Mouse (Mus musculus): ENCODE data around the gene Btbd9. TPM values are rescaled to one million over a fixed set of nuclear protein-coding genes. Genes with fewer than 3 reads are reported as not detected.
A peak's percentile ranks its signal among the peaks of the same experiment; 100 is the strongest.

The Btbd9 gene
- polyA plus RNA-seq, 1 experiment from 2014 or later = 59.8 TPM

- WGBS = 85% methylated on average over 7 of the region's 7 CpGs
Measured at GRCm38 (mm10) chr17:30406002-30406401, 170.3 kb downstream of the Btbd9 start.

DNA sequence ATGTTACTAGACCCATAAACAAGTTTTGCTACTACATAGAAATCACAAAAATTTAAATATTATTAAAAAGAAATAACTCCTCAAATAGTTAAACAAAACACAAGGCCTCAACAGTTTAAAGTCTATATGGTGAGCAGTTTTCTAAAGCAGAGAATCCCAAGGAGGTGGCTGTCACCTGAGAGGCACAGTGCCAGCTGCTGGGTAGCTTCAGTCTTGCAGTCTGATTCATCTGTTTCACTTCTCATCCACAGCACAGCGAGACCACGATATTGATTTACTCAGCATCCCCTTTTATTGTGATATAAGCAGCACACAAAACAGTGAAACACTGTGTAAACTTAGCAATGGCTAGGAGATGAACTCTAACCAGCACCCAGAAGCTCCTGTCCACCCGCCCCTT is 173.4 kb downstream of the Btbd9 start:
- no peak overlapping the region for H3K27ac ChIP-seq
- H3K4me1 ChIP-seq = peaks cover 14% of the 10 kb centered on the region
- H3K27me3 ChIP-seq (ENCODE audit: insufficient read depth, poor library complexity, severe bottlenecking) = no peaks in the 10 kb centered on the region
- H3K36me3 ChIP-seq = peaks cover 4% of the 10 kb centered on the region; the same call in 1 of the 2 replicates
- 86% methylated on average over 3 of the region's 3 CpGs for WGBS
- H3K4me3 ChIP-seq = no peak overlapping the region
- H3K9me3 ChIP-seq = no peaks in the 10 kb centered on the region
- DNase-seq (ENCODE audit: low spot score) = peak; percentile 10

More at GRCm38 (mm10) chr17:30406002-30406401, 170.3 kb downstream of the Btbd9 start:
- DNase-seq (ENCODE audit: low spot score) = no peak
- no peak overlapping the region for H3K4me3 ChIP-seq
- H3K27me3 ChIP-seq (ENCODE audit: insufficient read depth, poor library complexity, severe bottlenecking) = no peaks in the 10 kb centered on the region
- peaks cover 4% of the 10 kb centered on the region; the same call in 1 of the 2 replicates for H3K36me3 ChIP-seq
- H3K27ac ChIP-seq = no peak overlapping the region
- H3K9me3 ChIP-seq = no peaks in the 10 kb centered on the region
- H3K4me1 ChIP-seq = peaks cover 17% of the 10 kb centered on the region

DNA sequence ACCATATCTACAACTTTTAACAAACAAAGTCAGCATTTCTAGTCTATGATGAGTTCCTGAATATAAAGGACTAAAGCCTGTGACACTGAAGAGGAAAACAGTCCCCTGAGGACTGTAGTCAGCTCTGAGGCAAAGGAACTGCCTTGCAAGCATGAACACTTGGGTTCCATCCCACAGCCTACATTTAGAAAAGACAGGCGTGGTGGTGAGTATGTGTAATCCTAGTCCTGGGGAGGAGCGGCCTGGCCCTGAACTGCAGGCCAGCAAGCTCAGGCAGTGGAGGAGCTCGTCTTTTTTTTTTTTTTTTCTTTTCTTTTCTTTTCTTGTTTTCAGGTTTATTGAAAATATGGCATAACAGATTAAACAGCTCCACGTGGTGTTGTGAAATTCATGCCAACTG is 181.0 kb downstream of the Btbd9 start:
- DNase-seq (ENCODE audit: low spot score) = no peak
- Histone ChIP-seq H3K9me3 (no peaks in the 10 kb centered on the region), H3K36me3 (peaks cover 3% of the 10 kb centered on the region; the same call in 1 of the 2 replicates), H3K27ac (no peak overlapping the region), H3K4me1 (no peaks in the 10 kb centered on the region), H3K4me3 (no peak overlapping the region), H3K27me3 (ENCODE audit: insufficient read depth, poor library complexity, severe bottlenecking) (no peaks in the 10 kb centered on the region)
- WGBS = 77% methylated on average over 4 of the region's 4 CpGs

- 84% methylated on average over 4 of the region's 4 CpGs for WGBS
Measured at GRCm38 (mm10) chr17:30392031-30392430, 184.3 kb downstream of the Btbd9 start.

DNA sequence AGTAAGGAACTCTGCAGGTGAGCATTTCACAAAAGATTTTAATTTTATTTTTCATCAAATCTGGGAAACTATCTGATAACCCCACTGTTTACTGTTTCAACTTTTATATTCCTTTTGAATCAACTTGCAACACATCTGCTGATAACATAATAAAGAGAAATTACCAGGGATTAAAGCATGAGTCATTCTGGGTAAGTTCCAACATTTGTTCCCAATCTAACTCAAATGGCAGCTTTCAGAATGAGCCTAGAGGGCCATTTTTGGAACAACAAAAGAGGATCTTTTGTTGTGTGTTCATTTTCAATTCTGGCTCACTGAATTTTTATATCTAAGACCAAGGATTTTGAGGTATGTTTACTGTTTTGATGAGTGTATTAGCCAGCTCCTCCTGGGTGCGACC is 185.1 kb downstream of the Btbd9 start:
- no peak for DNase-seq (ENCODE audit: low spot score)
- Histone ChIP-seq H3K27ac (no peak overlapping the region), H3K36me3 (no peaks in the 10 kb centered on the region), H3K4me3 (no peak overlapping the region), H3K4me1 (no peaks in the 10 kb centered on the region), H3K9me3 (no peaks in the 10 kb centered on the region), H3K27me3 (ENCODE audit: insufficient read depth, poor library complexity, severe bottlenecking) (no peaks in the 10 kb centered on the region)
- 92% methylated on average over 1 of the region's 1 CpGs for WGBS

More at GRCm38 (mm10) chr17:30392031-30392430, 184.3 kb downstream of the Btbd9 start:
- DNase-seq (ENCODE audit: low spot score) = no peak
- Histone ChIP-seq H3K9me3 (no peaks in the 10 kb centered on the region), H3K27ac (no peak overlapping the region), H3K4me1 (no peaks in the 10 kb centered on the region), H3K27me3 (ENCODE audit: insufficient read depth, poor library complexity, severe bottlenecking) (no peaks in the 10 kb centered on the region), H3K36me3 (no peaks in the 10 kb centered on the region), H3K4me3 (no peak overlapping the region)

DNA sequence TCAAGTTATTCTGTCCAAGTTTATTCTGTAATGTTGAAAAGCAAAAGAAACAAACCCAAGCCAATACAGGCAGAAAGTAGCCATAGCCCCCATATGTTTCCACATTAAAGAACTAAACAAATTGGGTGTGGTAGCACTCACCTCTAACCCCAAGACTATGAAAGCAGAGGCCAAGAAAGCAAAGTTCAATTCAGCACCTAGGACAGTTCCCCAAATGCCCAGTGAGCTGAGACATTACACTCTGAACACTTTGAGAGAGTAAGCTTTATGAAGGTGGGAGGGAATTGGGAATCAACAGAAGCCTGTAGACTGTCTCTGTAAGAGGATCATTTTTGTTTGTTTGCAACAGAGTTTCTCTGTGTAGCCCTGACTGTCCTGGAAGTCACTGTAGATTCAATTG is 186.6 kb downstream of the Btbd9 start:
- H3K27me3 ChIP-seq (ENCODE audit: insufficient read depth, poor library complexity, severe bottlenecking) = no peaks in the 10 kb centered on the region
- H3K9me3 ChIP-seq = no peaks in the 10 kb centered on the region
- no peak overlapping the region for H3K4me3 ChIP-seq
- DNase-seq (ENCODE audit: low spot score) = no peak
- no peak overlapping the region for H3K27ac ChIP-seq
- H3K36me3 ChIP-seq = no peaks in the 10 kb centered on the region
- H3K4me1 ChIP-seq = no peaks in the 10 kb centered on the region

DNA sequence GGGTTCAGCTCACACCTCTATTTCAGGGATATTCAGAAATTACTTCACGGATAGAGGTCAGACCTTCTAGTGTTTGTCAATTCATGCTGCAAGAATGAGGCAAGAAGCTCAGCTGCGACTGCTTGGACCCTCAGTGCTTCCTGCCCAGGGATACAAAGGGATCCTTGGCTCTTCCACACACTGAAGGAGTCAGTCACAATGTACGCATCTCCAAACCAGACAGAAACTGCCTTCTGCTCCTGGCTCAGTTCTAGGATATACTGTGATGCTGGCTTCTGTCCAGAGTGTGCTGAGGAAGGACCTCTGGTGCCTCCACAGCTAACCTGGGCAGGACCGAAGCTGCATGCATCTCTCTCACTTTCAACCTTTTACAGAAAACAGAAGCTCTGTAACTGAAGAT is 187.5 kb downstream of the Btbd9 start:
- WGBS = 84% methylated on average over 4 of the region's 4 CpGs

DNA sequence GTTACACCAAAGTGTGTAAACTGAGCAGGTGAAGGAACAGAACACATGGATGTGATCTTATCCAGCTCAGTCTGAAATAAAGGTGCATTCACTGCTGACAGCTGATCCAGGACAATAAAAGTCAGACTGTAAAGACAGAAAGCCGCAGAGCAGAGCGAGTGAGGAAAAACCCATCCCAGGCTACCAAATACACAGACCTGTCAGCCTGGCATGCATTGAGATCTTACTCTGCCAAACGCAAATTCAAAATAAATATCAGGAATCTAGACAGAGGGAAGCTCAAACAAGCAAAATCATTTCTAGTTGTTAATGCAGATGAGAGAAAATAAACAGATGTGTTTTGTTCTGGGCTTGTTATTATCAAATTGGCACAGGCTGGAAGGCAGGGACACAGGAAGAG is 187.9 kb downstream of the Btbd9 start:
- no peak for DNase-seq (ENCODE audit: low spot score)
- no peaks in the 10 kb centered on the region for H3K9me3 ChIP-seq
- no peaks in the 10 kb centered on the region for H3K4me1 ChIP-seq
- no peak overlapping the region for H3K4me3 ChIP-seq
- no peak overlapping the region for H3K27ac ChIP-seq
- H3K27me3 ChIP-seq (ENCODE audit: insufficient read depth, poor library complexity, severe bottlenecking) = no peaks in the 10 kb centered on the region
- no peaks in the 10 kb centered on the region for H3K36me3 ChIP-seq
- WGBS = 90% methylated on average over 3 of the region's 3 CpGs

More for the DNA sequence above, 187.5 kb downstream of the Btbd9 start:
- Histone ChIP-seq H3K27ac (no peak overlapping the region), H3K4me1 (no peaks in the 10 kb centered on the region), H3K27me3 (ENCODE audit: insufficient read depth, poor library complexity, severe bottlenecking) (no peaks in the 10 kb centered on the region), H3K9me3 (no peaks in the 10 kb centered on the region), H3K4me3 (no peak overlapping the region), H3K36me3 (no peaks in the 10 kb centered on the region)
- no peak for DNase-seq (ENCODE audit: low spot score)

GRCm38 (mm10) chr17:30386241-30386640 is 190.0 kb downstream of the Btbd9 start:
- H3K27me3 ChIP-seq (ENCODE audit: insufficient read depth, poor library complexity, severe bottlenecking) = no peaks in the 10 kb centered on the region
- DNase-seq (ENCODE audit: low spot score) = no peak
- H3K27ac ChIP-seq = no peak overlapping the region
- no peaks in the 10 kb centered on the region for H3K36me3 ChIP-seq
- no peaks in the 10 kb centered on the region for H3K9me3 ChIP-seq
- H3K4me1 ChIP-seq = no peaks in the 10 kb centered on the region
- 89% methylated on average over 9 of the region's 9 CpGs for WGBS
- no peak overlapping the region for H3K4me3 ChIP-seq

DNA sequence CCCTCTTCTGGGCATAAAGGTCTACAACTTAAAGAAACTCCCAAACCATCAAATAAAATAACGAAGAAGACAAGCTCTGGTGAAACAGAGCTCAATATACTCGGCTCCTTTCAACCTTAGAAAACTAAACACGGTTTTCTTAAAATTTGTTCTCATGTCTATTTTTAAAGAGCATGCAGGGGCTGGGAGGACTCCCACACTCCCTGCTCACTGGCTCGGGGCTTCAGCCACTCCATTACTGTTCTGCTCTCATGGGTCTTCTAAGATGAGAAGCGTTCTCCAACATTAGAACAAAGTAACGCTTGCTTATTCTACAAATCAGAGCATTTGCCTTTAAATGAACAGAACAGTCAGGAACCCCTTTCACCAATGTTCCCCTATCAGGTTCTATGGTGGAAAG is 192.6 kb downstream of the Btbd9 start:
- 84% methylated on average over 6 of the region's 6 CpGs for WGBS
- no peak for DNase-seq (ENCODE audit: low spot score)
- no peak overlapping the region for H3K27ac ChIP-seq
- no peaks in the 10 kb centered on the region for H3K36me3 ChIP-seq
- H3K4me1 ChIP-seq = no peaks in the 10 kb centered on the region
- no peaks in the 10 kb centered on the region for H3K27me3 ChIP-seq (ENCODE audit: insufficient read depth, poor library complexity, severe bottlenecking)
- no peaks in the 10 kb centered on the region for H3K9me3 ChIP-seq
- H3K4me3 ChIP-seq = no peak overlapping the region

- Histone ChIP-seq H3K4me3 (no peak overlapping the region), H3K36me3 (no peaks in the 10 kb centered on the region), H3K27me3 (ENCODE audit: insufficient read depth, poor library complexity, severe bottlenecking) (no peaks in the 10 kb centered on the region), H3K27ac (no peak overlapping the region), H3K4me1 (peaks cover 4% of the 10 kb centered on the region; the same call in 1 of the 2 replicates), H3K9me3 (no peaks in the 10 kb centered on the region)
- no peak for DNase-seq (ENCODE audit: low spot score)
- WGBS = 64% methylated on average over 5 of the region's 5 CpGs
Measured at GRCm38 (mm10) chr17:30378221-30379010, 197.9 kb downstream of the Btbd9 start.

DNA sequence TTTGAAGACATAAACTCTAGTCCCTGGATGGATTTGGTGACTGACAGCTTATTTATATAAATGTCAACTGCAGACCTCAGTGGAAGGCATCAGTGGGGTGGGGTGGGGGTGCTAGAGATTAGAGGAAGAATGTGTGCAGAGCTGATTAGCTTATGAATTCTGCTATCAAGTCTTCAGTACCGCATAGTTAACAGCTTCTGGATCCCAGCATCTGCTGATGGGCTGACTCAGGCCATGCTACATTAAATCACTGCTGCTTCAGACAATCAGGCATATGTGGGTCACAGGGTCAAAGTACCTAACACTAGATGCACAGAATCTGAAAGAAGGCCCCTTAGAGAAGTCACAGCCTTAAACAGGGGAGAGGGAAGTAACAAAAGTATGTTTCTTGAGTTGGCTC is 198.5 kb downstream of the Btbd9 start:
- H3K9me3 ChIP-seq = no peaks in the 10 kb centered on the region
- no peak for DNase-seq (ENCODE audit: low spot score)
- peaks cover 4% of the 10 kb centered on the region; the same call in 1 of the 2 replicates for H3K4me1 ChIP-seq
- H3K36me3 ChIP-seq = no peaks in the 10 kb centered on the region
- WGBS = 36% methylated on average over 1 of the region's 1 CpGs
- H3K27ac ChIP-seq = no peak overlapping the region
- H3K27me3 ChIP-seq (ENCODE audit: insufficient read depth, poor library complexity, severe bottlenecking) = no peaks in the 10 kb centered on the region
- no peak overlapping the region for H3K4me3 ChIP-seq

DNA sequence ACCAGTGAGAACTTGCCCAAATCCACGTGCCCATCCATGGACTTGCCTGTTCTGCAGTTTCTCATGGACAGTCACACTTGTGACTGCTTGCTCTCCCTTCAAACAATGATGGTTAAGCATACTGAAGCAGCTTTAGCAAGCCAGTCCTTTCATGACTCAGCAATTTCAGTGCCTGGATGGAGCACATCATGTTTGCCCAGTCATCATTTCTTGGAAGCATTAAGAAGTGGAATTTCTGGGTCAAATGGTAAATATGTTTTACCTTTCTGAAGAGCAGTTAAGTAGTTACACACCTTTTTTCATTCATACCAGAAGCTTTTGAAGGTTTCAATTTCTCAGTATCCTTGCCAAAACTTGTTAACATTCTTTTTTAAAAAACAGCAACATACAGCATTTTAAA is 201.2 kb downstream of the Btbd9 start:
- no peaks in the 10 kb centered on the region for H3K36me3 ChIP-seq
- H3K27me3 ChIP-seq (ENCODE audit: insufficient read depth, poor library complexity, severe bottlenecking) = no peaks in the 10 kb centered on the region
- H3K27ac ChIP-seq = no peak overlapping the region
- no peak overlapping the region for H3K4me3 ChIP-seq
- no peaks in the 10 kb centered on the region for H3K9me3 ChIP-seq
- H3K4me1 ChIP-seq = peaks cover 4% of the 10 kb centered on the region; the same call in 1 of the 2 replicates
- DNase-seq (ENCODE audit: low spot score) = no peak
- WGBS = 92% methylated on average over 1 of the region's 1 CpGs

GRCm38 (mm10) chr17:30368559-30368958 is 207.7 kb downstream of the Btbd9 start:
- Histone ChIP-seq H3K27ac (no peak overlapping the region), H3K4me1 (peaks cover 11% of the 10 kb centered on the region), H3K36me3 (no peaks in the 10 kb centered on the region), H3K27me3 (ENCODE audit: insufficient read depth, poor library complexity, severe bottlenecking) (no peaks in the 10 kb centered on the region), H3K4me3 (no peak overlapping the region), H3K9me3 (no peaks in the 10 kb centered on the region)
- 35% methylated on average over 2 of the region's 2 CpGs for WGBS
- no peak for DNase-seq (ENCODE audit: low spot score)

Measured in heart, embryonic 10.5 days (tissue).